Mouse (Mus musculus) limb, embryonic 12.5 days (tissue): ENCODE data around the gene Pfn1. TPM values are rescaled to one million over a fixed set of nuclear protein-coding genes. Genes with fewer than 3 reads are reported as not detected.

ENCODE experiments used
- ATAC-seq: fragments of 200-750 bp; cut with Nextera tagmentation; 2 replicates; pipeline ENCODE4 v1.8.0; 2017; ENCODE audit warnings: low read depth, moderate TSS enrichment; ENCODE audit not compliant: insufficient number of reproducible peaks, insufficient read depth, low FRiP score, low TSS enrichment
- H3K27ac ChIP-seq: fragments of 300-500 bp; sonication (generic); 2 replicates; pipeline ENCODE4 v1.5.1; 2016; ENCODE audit warnings: mild to moderate bottlenecking, moderate library complexity
- H3K27me3 ChIP-seq: fragments of 300-500 bp; sonication (generic); 2 replicates; pipeline ENCODE4 v1.6.1; 2016; ENCODE audit warnings: mild to moderate bottlenecking, moderate library complexity
- H3K36me3 ChIP-seq: fragments of 300-500 bp; sonication (generic); 2 replicates; pipeline ENCODE4 v1.6.1; 2016; ENCODE audit warnings: mild to moderate bottlenecking, moderate library complexity
- H3K4me1 ChIP-seq: fragments of 300-500 bp; sonication (generic); replicated peaks from 2 replicates; pipeline ENCODE4 v1.6.1; 2016
- H3K4me2 ChIP-seq: fragments of 300-500 bp; sonication (generic); 2 replicates; pipeline ENCODE4 v1.6.1; 2016; ENCODE audit warnings: mild to moderate bottlenecking, moderate library complexity
- H3K4me3 ChIP-seq: fragments of 300-500 bp; sonication (generic); replicated peaks from 2 replicates; pipeline ENCODE4 v1.5.1; 2016; ENCODE audit warnings: mild to moderate bottlenecking
- H3K9ac ChIP-seq: fragments of 300-500 bp; sonication (generic); replicated peaks from 2 replicates; pipeline ENCODE4 v1.6.1; 2016; ENCODE audit warnings: mild to moderate bottlenecking, moderate library complexity
- H3K9me3 ChIP-seq: fragments of 300-500 bp; sonication (generic); 2 replicates; pipeline ENCODE4 v1.6.1; 2016; ENCODE audit warnings: mild to moderate bottlenecking, moderate library complexity
- WGBS: fragments of 180-500 bp; shearing (Covaris S2); methylation state at CpG from one replicate; pipeline ENCODE4 v1.1.7; 2016; 5-methylcytosine and 5-hydroxymethylcytosine counted together
- polyA plus RNA-seq: library from polyadenylated mRNA; unstranded; fragments of >200 nt; fragmentation: Nextera tagmentation; extraction: Ambion mirVana; gene quantifications from 2 replicates; pipeline ENCODE4 v1.2.1, GENCODE M21; 2016

The Pfn1 gene
- polyA plus RNA-seq, 1 experiment from 2014 or later = 1,494 TPM

- Histone ChIP-seq H3K27ac (no peak overlapping the region), H3K4me2 (no peak overlapping the region), H3K27me3 (no peaks in the 10 kb centered on the region), H3K9me3 (no peaks in the 10 kb centered on the region), H3K9ac (no peak overlapping the region), H3K4me3 (no peak overlapping the region), H3K4me1 (no peaks in the 10 kb centered on the region), H3K36me3 (peaks cover 100% of the 10 kb centered on the region)
- no peak for ATAC-seq
- 92% methylated on average over 26 of the region's 26 CpGs for WGBS
Observed at GRCm38 (mm10) chr11:70608381-70609066, 45.9 kb downstream of the Pfn1 start.

- Histone ChIP-seq H3K4me2 (no peak overlapping the region), H3K27me3 (no peaks in the 10 kb centered on the region), H3K9ac (no peak overlapping the region), H3K36me3 (peaks cover 100% of the 10 kb centered on the region), H3K9me3 (no peaks in the 10 kb centered on the region), H3K4me1 (no peaks in the 10 kb centered on the region), H3K27ac (no peak overlapping the region), H3K4me3 (no peak overlapping the region)
- no peak for ATAC-seq
- WGBS = 92% methylated on average over 9 of the region's 9 CpGs
Observed at GRCm38 (mm10) chr11:70607611-70608010, 46.8 kb downstream of the Pfn1 start.

- Histone ChIP-seq H3K4me1 (no peaks in the 10 kb centered on the region), H3K27ac (no peak overlapping the region), H3K9me3 (no peaks in the 10 kb centered on the region), H3K36me3 (peaks cover 100% of the 10 kb centered on the region), H3K27me3 (no peaks in the 10 kb centered on the region), H3K9ac (0 out of 2 replicates have a peak overlapping the region, but pooled peaks have one; percentile 23), H3K4me3 (no peak overlapping the region), H3K4me2 (no peak overlapping the region)
- ATAC-seq = no peak
- 71% methylated on average over 12 of the region's 12 CpGs for WGBS
Observed at GRCm38 (mm10) chr11:70606717-70607116, 47.7 kb downstream of the Pfn1 start.

GRCm38 (mm10) chr11:70605024-70605566 is 49.3 kb downstream of the Pfn1 start:
- ATAC-seq = no peak
- no peaks in the 10 kb centered on the region for H3K9me3 ChIP-seq
- H3K4me1 ChIP-seq = no peaks in the 10 kb centered on the region
- 62% methylated on average over 14 of the region's 14 CpGs for WGBS
- no peak overlapping the region for H3K4me3 ChIP-seq
- no peak overlapping the region for H3K4me2 ChIP-seq
- no peak overlapping the region for H3K27ac ChIP-seq
- no peaks in the 10 kb centered on the region for H3K27me3 ChIP-seq
- no peak overlapping the region for H3K9ac ChIP-seq
- H3K36me3 ChIP-seq = peaks cover 95% of the 10 kb centered on the region

Other genes starting within 250 kb of the Pfn1 start
- gene Pelp1, start 244.6 kb downstream of the Pfn1 start, polyA plus RNA-seq = 44.7 and 53.5 TPM in 2 replicates
- gene Arrb2, start 222.0 kb downstream of the Pfn1 start, polyA plus RNA-seq = 18.8 and 19.5 TPM in 2 replicates
- 43.0 and 44.0 TPM in 2 replicates for gene Med11, start 202.7 kb downstream of the Pfn1 start, polyA plus RNA-seq
- gene Zmynd15, start 195.2 kb downstream of the Pfn1 start, polyA plus RNA-seq = 0.40 and 0.58 TPM in 2 replicates
- 1.1 and 1.9 TPM in 2 replicates for gene Cxcl16, start 194.7 kb downstream of the Pfn1 start, polyA plus RNA-seq
- gene Tm4sf5, start 149.4 kb downstream of the Pfn1 start, polyA plus RNA-seq = 0.36 and 1.4 TPM in 2 replicates
- 0.66 TPM in 1 of 2 replicates, not detected in the other for gene Vmo1, start 140.0 kb downstream of the Pfn1 start, polyA plus RNA-seq
- gene Gltpd2, start 135.4 kb downstream of the Pfn1 start, polyA plus RNA-seq = 0.37 and 0.68 TPM in 2 replicates
- gene Psmb6, start 129.3 kb downstream of the Pfn1 start, polyA plus RNA-seq = 857 and 867 TPM in 2 replicates
- not detected in 2 replicates for gene Gm40193, start 121.7 kb downstream of the Pfn1 start, polyA plus RNA-seq
- 4.4 and 4.5 TPM in 2 replicates for gene Pld2, start 114.6 kb downstream of the Pfn1 start, polyA plus RNA-seq
- gene Mink1, start 91.8 kb downstream of the Pfn1 start, polyA plus RNA-seq = 17.6 and 18.4 TPM in 2 replicates
- not detected in 2 replicates for gene 4930544D05Rik, start 38.8 kb downstream of the Pfn1 start, polyA plus RNA-seq
- gene Chrne, start 35.4 kb downstream of the Pfn1 start, polyA plus RNA-seq = not detected in 2 replicates
- 0.22 and 0.31 TPM in 2 replicates for gene Gp1ba, start 15.5 kb downstream of the Pfn1 start, polyA plus RNA-seq
- gene Rnf167, start 7.4 kb downstream of the Pfn1 start, polyA plus RNA-seq = 95.8 and 104 TPM in 2 replicates
- 161 and 163 TPM in 2 replicates for gene Slc25a11, start 7.2 kb downstream of the Pfn1 start, polyA plus RNA-seq
- 34.2 and 38.2 TPM in 2 replicates for gene Eno3, start 2.6 kb upstream of the Pfn1 start, polyA plus RNA-seq
- gene Spag7, start 14.8 kb upstream of the Pfn1 start, polyA plus RNA-seq = 151 TPM in 2 replicates
- gene Camta2, start 33.5 kb upstream of the Pfn1 start, polyA plus RNA-seq = 9.9 and 12.8 TPM in 2 replicates
- 1.0 and 1.4 TPM in 2 replicates for gene Inca1, start 45.5 kb upstream of the Pfn1 start, polyA plus RNA-seq
- gene Kif1c, start 45.9 kb upstream of the Pfn1 start, polyA plus RNA-seq = 3.3 and 3.6 TPM in 2 replicates
- gene Zfp3, start 109.6 kb upstream of the Pfn1 start, polyA plus RNA-seq = 6.8 and 7.2 TPM in 2 replicates
- gene Scimp, start 157.9 kb upstream of the Pfn1 start, polyA plus RNA-seq = not detected in 2 replicates
- 36.9 and 38.0 TPM in 2 replicates for gene Rabep1, start 190.1 kb upstream of the Pfn1 start, polyA plus RNA-seq